Mouse (Mus musculus) intestine, embryonic 16.5 days (tissue): Measurements from ENCODE around the gene Smpdl3b. TPM values are rescaled to one million over a fixed set of nuclear protein-coding genes. Genes with fewer than 3 reads are reported as not detected.
"Not testable (repeated sequence)": the region's sequence is repeated elsewhere in the genome, so short reads cannot be mapped to it uniquely, and the experiment has no call there.

Experiments
- ATAC-seq: fragments of 200-750 bp; cut with Nextera tagmentation; 2 replicates; pipeline ENCODE4 v1.8.0; 2017; ENCODE audit warnings: moderate TSS enrichment, moderate library complexity
- H3K27ac ChIP-seq: fragments of 300-500 bp; sonication (generic); 2 replicates; pipeline ENCODE4 v1.5.1; 2014; ENCODE audit warnings: mild to moderate bottlenecking, low read length
- H3K27me3 ChIP-seq: fragments of 300-500 bp; sonication (generic); replicated peaks from 2 replicates; pipeline ENCODE4 v1.6.1; 2014; ENCODE audit warnings: low read length, control low read depth, mixed read lengths; ENCODE audit not compliant: control insufficient read depth, insufficient read depth
- H3K36me3 ChIP-seq: fragments of 300-500 bp; sonication (generic); 2 replicates; pipeline ENCODE4 v1.6.1; 2014; ENCODE audit warnings: low read length, control low read depth; ENCODE audit not compliant: control insufficient read depth, insufficient read depth
- H3K4me1 ChIP-seq: fragments of 300-500 bp; sonication (generic); 2 replicates; pipeline ENCODE4 v1.6.1; 2014; ENCODE audit warnings: low read length, control low read depth, mixed read lengths; ENCODE audit not compliant: control insufficient read depth, insufficient read depth
- H3K4me2 ChIP-seq: fragments of 300-500 bp; sonication (generic); 2 replicates; pipeline ENCODE4 v1.6.1; 2014; ENCODE audit warnings: low read depth, low read length, control low read depth
- H3K4me3 ChIP-seq: fragments of 300-500 bp; sonication (generic); 2 replicates; pipeline ENCODE4 v1.5.1; 2014; ENCODE audit warnings: mild to moderate bottlenecking, low read length
- H3K9ac ChIP-seq: fragments of 300-500 bp; sonication (generic); 2 replicates; pipeline ENCODE4 v1.6.1; 2014; ENCODE audit warnings: low read depth, low read length
- H3K9me3 ChIP-seq: fragments of 300-500 bp; sonication (generic); 2 replicates; pipeline ENCODE4 v1.6.1; 2016; ENCODE audit warnings: low read length, control low read depth; ENCODE audit not compliant: control insufficient read depth
- WGBS: fragments of 180-500 bp; shearing (Covaris S2); extraction: QIAGEN DNeasy Blood & Tissue Kit; methylation state at CpG from one replicate; pipeline ENCODE4 v1.1.7; 2014; 5-methylcytosine and 5-hydroxymethylcytosine counted together
- polyA plus RNA-seq: library from polyadenylated mRNA; unstranded; fragments of >200 nt; fragmentation: Nextera tagmentation; extraction: Ambion mirVana; gene quantifications from 2 replicates; pipeline ENCODE4 v1.2.1, GENCODE M21; 2015

The Smpdl3b gene
- polyA plus RNA-seq, 1 experiment from 2014 or later: 6.0 TPM

GRCm38 (mm10) chr4:132763125-132763524 lies 6.1 kb upstream of the Smpdl3b start:
- H3K36me3 ChIP-seq, H3K9ac ChIP-seq, ATAC-seq, H3K4me2 ChIP-seq, H3K4me3 ChIP-seq, H3K9me3 ChIP-seq, H3K27me3 ChIP-seq, H3K4me1 ChIP-seq: not testable (repeated sequence)
- peak overlapping the region; percentile 41; the same call in 1 of the 2 replicates for H3K27ac ChIP-seq
- WGBS: 87% methylated on average over 3 of the region's 3 CpGs

- 56% methylated on average over 6 of the region's 6 CpGs for WGBS
- Histone ChIP-seq H3K4me3 (no peak overlapping the region), H3K36me3 (no peaks in the 10 kb centered on the region), H3K4me2 (no peak overlapping the region), H3K9ac (no peak overlapping the region), H3K9me3 (no peaks in the 10 kb centered on the region), H3K27me3 (no peaks in the 10 kb centered on the region), H3K27ac (peak overlapping the region; percentile 41; the same call in 1 of the 2 replicates), H3K4me1 (no peaks in the 10 kb centered on the region)
- peak; percentile 74 for ATAC-seq
These were observed 5.5 kb upstream of the Smpdl3b start for GRCm38 (mm10) chr4:132762602-132763001.

- no peak overlapping the region for H3K4me2 ChIP-seq
- H3K9me3 ChIP-seq: no peaks in the 10 kb centered on the region
- no peak overlapping the region for H3K4me3 ChIP-seq
- 48% methylated on average over 3 of the region's 3 CpGs for WGBS
- H3K36me3 ChIP-seq: no peaks in the 10 kb centered on the region
- no peaks in the 10 kb centered on the region for H3K27me3 ChIP-seq
- H3K9ac ChIP-seq: no peak overlapping the region
- peak; percentile 36; the same call in 1 of the 2 replicates for ATAC-seq
- H3K4me1 ChIP-seq: peaks cover 8% of the 10 kb centered on the region
- H3K27ac ChIP-seq: peak overlapping the region; percentile 23; the same call in 1 of the 2 replicates
These were observed 3.2 kb upstream of the Smpdl3b start for GRCm38 (mm10) chr4:132760296-132760695.

GRCm38 (mm10) chr4:132757633-132758351 lies 740 bp upstream of the Smpdl3b start:
- WGBS: 81% methylated on average over 7 of the region's 7 CpGs
- no peak for ATAC-seq

DNA sequence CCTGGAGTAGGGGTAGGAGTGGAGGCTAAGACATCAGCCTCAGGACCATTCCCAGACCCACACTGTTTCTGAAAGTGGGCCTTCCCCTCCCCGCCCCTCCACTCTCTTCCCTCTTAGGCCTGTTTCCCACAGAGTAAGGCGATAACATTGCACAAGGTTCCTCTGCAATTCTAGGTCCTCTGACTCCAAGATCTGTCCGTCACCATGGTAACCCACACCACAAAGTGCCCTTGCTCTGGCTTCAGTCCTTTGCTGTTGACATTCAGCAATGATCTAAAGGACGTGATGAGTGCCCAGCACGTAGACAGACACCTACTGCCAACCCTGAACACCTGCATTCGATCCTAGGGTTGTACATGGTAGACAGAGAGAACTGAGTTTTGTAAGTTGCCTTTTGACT lies 4.1 kb downstream of the Smpdl3b start:
- Histone ChIP-seq H3K27ac (no peak overlapping the region), H3K9me3 (no peaks in the 10 kb centered on the region), H3K9ac (no peak overlapping the region), H3K4me2 (no peak overlapping the region), H3K4me1 (peaks cover 8% of the 10 kb centered on the region), H3K27me3 (no peaks in the 10 kb centered on the region), H3K36me3 (no peaks in the 10 kb centered on the region), H3K4me3 (no peak overlapping the region)
- no peak for ATAC-seq
- WGBS: 79% methylated on average over 6 of the region's 6 CpGs

More at GRCm38 (mm10) chr4:132757633-132758351, 740 bp upstream of the Smpdl3b start:
- no peak overlapping the region for H3K9ac ChIP-seq
- no peak overlapping the region for H3K27ac ChIP-seq
- no peak overlapping the region for H3K4me3 ChIP-seq
- no peaks in the 10 kb centered on the region for H3K9me3 ChIP-seq
- no peak overlapping the region for H3K4me2 ChIP-seq
- H3K4me1 ChIP-seq: peaks cover 8% of the 10 kb centered on the region
- no peaks in the 10 kb centered on the region for H3K36me3 ChIP-seq
- H3K27me3 ChIP-seq: no peaks in the 10 kb centered on the region

GRCm38 (mm10) chr4:132749258-132749982 lies 7.6 kb downstream of the Smpdl3b start:
- no peak for ATAC-seq
- Histone ChIP-seq H3K4me3 (no peak overlapping the region), H3K36me3 (no peaks in the 10 kb centered on the region), H3K27ac (no peak overlapping the region), H3K4me2 (no peak overlapping the region), H3K9me3 (no peaks in the 10 kb centered on the region), H3K27me3 (no peaks in the 10 kb centered on the region), H3K9ac (no peak overlapping the region), H3K4me1 (peaks cover 4% of the 10 kb centered on the region; the same call in 1 of the 2 replicates)
- 83% methylated on average over 6 of the region's 6 CpGs for WGBS

DNA sequence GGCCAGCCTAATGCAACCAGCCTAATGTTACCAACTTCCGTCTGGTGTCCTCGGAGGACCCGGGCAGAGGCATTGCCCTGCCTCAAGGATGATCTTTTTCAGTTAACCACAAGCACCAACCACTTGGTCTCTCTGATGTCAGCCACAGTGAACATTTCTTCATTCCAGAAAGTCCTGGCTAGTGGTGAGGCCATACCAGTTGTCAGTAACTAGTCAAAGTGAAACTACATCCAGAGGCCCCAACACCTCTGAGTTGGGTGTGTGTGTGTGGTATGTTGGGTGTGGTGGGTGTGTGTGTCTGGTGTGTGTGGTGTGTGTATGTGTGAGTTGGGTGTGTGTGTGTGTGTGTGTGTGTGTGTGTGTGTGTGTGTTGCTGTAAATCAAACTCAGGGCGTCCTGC lies 8.3 kb downstream of the Smpdl3b start:
- ATAC-seq: no peak
- WGBS: 88% methylated on average over 4 of the region's 4 CpGs

DNA sequence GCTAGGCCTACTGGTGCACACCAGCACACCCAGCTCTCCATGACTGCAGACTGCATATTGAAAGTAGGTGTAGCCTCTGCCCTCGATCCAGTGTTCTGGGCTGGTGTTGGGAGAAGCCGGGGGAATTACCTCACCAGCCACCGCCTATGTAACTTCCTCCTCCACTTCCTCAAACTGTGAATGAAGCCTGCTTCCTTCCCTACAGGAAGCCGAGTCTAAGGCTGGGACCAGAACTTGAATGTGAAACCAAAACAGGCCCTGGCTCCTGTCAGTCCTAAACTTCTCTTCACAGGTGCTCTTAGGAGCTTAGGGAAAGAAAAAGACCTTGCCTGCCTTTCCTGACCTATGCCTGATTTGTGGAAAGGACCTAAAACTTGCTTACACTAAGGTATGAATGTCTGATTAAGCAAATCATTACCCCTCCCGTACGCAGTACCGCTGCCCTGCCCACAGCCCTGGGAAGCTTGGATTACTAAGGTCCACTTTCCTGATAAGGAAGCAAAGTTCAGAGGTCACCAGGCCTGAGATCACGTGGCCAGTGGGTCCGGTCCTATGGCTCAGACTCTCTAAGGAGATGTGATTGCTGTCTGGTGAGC lies 9.3 kb downstream of the Smpdl3b start:
- peaks cover 4% of the 10 kb centered on the region; the same call in 1 of the 2 replicates for H3K4me1 ChIP-seq
- peak overlapping the region; percentile 69 for H3K27ac ChIP-seq
- peak overlapping the region; percentile 22 for H3K4me3 ChIP-seq
- no peaks in the 10 kb centered on the region for H3K9me3 ChIP-seq
- H3K36me3 ChIP-seq: no peaks in the 10 kb centered on the region
- peak overlapping the region; percentile 56 for H3K9ac ChIP-seq
- ATAC-seq: peak; percentile 82
- H3K4me2 ChIP-seq: peak overlapping the region; percentile 43
- 43% methylated on average over 9 of the region's 9 CpGs for WGBS
- H3K27me3 ChIP-seq: no peaks in the 10 kb centered on the region

More for the DNA sequence above, 8.3 kb downstream of the Smpdl3b start:
- Histone ChIP-seq H3K27ac (peak overlapping the region; percentile 41; the same call in 1 of the 2 replicates), H3K9ac (no peak overlapping the region), H3K36me3 (no peaks in the 10 kb centered on the region), H3K9me3 (no peaks in the 10 kb centered on the region), H3K4me2 (no peak overlapping the region), H3K4me1 (peaks cover 4% of the 10 kb centered on the region; the same call in 1 of the 2 replicates), H3K27me3 (no peaks in the 10 kb centered on the region), H3K4me3 (no peak overlapping the region)

- no peaks in the 10 kb centered on the region for H3K27me3 ChIP-seq
- ATAC-seq: 0 out of 2 replicates have a peak, but pooled peaks have one; percentile 4
- H3K4me1 ChIP-seq: peaks cover 4% of the 10 kb centered on the region; the same call in 1 of the 2 replicates
- H3K4me2 ChIP-seq: peak overlapping the region; percentile 43; the same call in 1 of the 2 replicates
- WGBS: 87% methylated on average over 9 of the region's 9 CpGs
- peak overlapping the region; percentile 69 for H3K27ac ChIP-seq
- no peaks in the 10 kb centered on the region for H3K9me3 ChIP-seq
- H3K36me3 ChIP-seq: no peaks in the 10 kb centered on the region
- H3K9ac ChIP-seq: peak overlapping the region; percentile 9; the same call in 1 of the 2 replicates
- no peak overlapping the region for H3K4me3 ChIP-seq
These were observed 10.0 kb downstream of the Smpdl3b start for GRCm38 (mm10) chr4:132746911-132747517.
